Mouse (Mus musculus) thymus, adult 2 months (tissue): ENCODE results near the gene St3gal5.

Experiments used
- CTCF ChIP-seq: fragments of 200-500 bp; IDR thresholded peaks from 2 replicates; pipeline ENCODE4 v1.5.1; 2012; ENCODE audit warnings: mild to moderate bottlenecking, control low read depth, low read length, moderate library complexity, borderline replicate concordance; ENCODE audit not compliant: control insufficient read depth, poor library complexity, insufficient read depth; ENCODE audit errors: extremely low read depth
- POLR2A ChIP-seq: fragments of 200-500 bp; IDR thresholded peaks from 2 replicates; pipeline ENCODE4 v1.6.1; 2012; ENCODE audit warnings: mild to moderate bottlenecking, low read length, control low read depth, moderate library complexity; ENCODE audit not compliant: control insufficient read depth, poor library complexity, insufficient read depth; ENCODE audit errors: extremely low read depth

DNA sequence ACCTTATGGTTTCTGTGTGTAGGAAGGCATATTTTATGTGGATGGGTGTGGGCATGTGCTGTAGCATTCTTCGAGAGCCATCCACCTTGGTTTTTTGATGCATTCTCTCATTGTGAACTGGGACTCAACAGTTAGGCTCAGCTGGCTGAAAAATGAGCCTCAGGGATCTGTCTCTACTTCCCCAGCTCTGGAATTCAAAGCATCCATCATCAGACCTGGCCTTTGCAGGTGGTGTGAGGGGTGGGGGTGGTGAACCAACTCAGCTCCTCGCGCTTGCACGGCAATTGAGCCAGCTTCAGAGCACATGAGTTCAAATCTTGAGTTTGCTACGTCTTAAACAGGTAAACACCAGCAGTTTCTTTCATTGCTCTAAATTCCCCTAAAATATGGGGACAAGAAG lies 7.5 kb upstream of the St3gal5 start:
- TF ChIP-seq CTCF, result no peak
- TF ChIP-seq POLR2A, result no peak
